Mouse (Mus musculus) gastrocnemius, postnatal 10 days (tissue): Measurements from ENCODE around the gene Crybg2. TPM values are rescaled to one million over a fixed set of nuclear protein-coding genes. Genes with fewer than 3 reads are reported as not detected.

Source experiments
- DNase-seq: peaks from one replicate; pipeline ENCODE4 v3.0.0; 2021; ENCODE audit warnings: mixed read lengths
- long read RNA-seq, 2 experiments: library from polyadenylated mRNA; stranded (forward); transcript quantifications; one replicate each; pipeline ENCODE4 v2.0.0; 2021
- total RNA-seq, 2 experiments: library from RNA; stranded (reverse); gene quantifications; 2 replicates each; pipeline ENCODE4 v1.2.3; 2021

Gene Crybg2
- total RNA-seq, result not detected
- long read RNA-seq, experiment 1, result 0 reads
- long read RNA-seq, experiment 2, result 0 reads

DNA sequence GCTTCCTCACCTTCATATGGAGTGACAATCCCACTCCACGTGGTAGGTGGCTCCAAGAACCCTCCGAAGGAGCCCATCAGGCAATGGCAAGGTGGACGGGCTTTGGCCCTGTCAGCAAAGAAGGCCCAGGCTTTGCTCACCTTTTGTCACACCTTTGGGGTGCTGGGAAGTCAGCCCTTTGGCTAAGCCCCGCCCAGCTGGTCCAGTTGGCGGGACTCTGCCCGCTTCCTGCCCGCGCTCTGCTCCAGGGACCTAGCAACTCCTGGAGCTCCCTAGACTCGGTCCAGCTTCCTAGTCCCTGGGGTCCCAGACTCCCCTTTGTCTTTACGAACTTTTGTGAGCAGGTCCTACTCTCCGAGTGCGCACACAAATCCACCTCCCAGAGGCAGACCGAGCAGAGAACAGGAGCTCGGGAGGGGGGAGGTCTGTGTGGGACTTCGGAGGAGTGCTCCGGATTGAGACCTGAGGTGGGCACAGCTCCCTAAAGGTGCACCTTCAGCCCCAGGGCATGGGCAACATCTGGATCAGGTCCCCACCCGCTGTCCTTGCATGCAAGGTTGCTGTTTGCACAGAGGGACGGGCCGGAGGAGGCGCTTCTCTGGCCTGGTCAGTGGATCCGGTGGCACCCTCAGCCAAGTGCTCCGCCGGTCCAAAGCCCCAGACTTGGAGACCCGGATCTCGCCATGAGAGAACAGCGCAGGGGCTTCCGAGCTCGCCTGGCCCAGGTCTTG, at the start of gene Crybg2:
TSS of gene Crybg2 (plus strand) at position 681 of the 731 bp plus-strand sequence.
- no peak for DNase-seq

DNA sequence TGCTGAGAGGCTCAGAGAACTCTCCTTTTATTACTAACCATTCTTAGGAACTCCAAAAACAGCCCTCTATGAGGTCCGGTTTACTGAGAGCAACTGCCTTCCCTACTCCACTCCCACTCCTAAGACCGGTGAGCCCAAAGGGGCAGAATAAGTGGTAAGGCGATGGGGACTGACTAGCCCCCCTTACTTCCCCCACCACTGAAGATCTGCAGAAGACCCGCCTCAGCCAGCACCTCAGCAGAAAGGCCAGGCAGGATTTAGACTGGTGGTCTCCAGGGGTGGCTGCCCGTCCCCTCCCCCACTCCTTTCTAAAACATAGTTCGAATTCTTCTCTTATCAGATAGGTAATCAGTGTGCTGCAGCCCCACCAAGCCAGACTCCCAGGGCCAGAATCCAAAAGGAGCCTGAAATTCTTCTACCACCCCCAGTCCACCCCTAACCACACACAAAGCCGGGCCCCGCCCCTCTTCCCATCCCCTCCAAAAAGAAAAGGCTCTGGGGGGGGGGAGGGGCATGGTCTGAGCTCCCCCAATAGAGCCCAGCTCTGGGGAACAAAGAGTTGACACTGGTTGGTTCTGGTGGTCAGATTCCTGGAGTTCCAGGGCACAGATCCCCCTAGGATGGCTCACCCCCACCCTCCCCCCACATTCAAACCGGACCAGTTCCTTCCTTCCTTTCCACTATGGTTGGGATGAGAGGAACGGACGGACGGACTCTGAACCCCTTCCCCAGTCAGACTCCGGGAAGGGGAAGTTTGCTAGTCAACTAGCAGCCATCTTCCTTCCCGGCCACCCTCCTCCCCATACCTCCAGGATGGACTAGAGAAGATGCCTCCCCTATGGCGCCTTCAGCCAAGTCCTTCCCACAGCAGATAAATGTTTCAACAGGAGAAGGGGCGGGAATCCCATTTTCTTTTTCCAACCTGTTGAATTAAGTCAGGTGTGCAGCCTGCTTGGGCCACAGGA, 48.9 kb upstream of the Crybg2 start:
- no peak for DNase-seq

DNA sequence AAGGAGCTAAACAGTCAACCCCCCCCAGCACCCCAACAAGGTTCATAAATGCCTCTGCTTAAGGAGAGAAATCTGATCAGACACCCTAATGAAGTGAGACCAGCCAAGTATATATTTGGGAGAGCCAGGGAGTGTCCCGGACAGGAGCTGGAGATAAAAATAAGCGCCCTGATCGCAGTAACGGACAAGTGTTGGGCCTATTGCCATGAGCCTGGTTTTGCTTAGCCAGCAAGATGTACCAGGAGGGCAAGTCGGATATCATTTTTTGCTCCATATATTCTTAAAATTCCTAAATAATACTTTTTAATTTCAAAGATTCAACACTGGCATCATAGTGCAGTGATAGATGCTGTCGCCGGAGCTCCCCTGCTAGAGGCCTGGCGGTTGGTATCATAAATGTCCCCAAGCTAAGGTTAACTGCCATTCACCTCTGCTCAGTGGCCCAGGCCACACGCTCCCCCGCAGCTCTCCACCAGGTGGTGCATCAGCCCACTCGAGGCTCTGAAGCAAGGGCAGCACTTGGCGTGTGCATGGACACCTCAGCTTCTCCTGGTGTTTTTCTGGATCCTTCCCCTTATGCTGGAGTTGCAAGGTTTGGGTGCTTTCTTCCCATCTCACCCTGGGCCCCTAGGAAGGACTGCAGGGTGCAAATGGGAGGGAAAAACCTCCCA, 47.6 kb upstream of the Crybg2 start:
- DNase-seq, result peak; percentile 32

DNA sequence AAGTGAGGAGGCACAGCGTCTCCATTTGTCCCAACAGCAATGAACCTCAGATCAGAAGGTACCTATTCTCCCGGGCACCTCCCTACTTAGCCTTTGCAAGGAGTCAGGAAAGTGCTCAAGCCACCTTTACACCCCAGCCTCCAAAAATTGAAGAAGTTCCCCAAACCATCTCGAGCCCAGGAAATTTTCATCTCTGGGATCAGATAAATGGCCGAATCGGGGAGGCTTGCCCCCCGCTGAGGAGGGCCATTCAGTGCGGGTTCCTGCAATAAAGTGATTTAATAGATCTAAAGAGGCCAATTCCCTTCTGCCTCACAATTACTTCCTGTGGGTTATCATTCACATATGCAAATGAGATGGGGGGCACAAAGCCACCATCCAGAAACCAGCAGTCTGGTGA, 44.4 kb upstream of the Crybg2 start:
- no peak for DNase-seq

DNA sequence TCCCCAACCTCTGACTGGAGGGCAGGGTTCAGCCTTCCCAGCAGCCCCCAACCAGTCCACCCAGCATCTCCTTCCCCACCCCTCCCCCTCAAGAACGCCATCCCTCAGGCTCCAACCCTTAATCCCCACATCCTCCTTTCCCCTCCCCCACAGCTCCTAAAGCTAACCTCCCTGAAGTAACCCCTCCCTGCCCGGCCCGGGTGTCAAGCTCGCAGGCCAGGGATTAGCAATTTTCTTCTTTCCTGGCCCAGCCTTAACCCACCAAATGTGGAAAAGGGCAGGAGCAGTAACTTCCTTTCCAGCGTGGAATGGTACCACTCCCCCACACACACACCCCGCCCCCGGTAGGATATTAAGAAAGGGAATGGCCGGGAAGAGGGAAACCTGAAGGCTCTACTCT, 43.8 kb upstream of the Crybg2 start:
- DNase-seq, result no peak

DNA sequence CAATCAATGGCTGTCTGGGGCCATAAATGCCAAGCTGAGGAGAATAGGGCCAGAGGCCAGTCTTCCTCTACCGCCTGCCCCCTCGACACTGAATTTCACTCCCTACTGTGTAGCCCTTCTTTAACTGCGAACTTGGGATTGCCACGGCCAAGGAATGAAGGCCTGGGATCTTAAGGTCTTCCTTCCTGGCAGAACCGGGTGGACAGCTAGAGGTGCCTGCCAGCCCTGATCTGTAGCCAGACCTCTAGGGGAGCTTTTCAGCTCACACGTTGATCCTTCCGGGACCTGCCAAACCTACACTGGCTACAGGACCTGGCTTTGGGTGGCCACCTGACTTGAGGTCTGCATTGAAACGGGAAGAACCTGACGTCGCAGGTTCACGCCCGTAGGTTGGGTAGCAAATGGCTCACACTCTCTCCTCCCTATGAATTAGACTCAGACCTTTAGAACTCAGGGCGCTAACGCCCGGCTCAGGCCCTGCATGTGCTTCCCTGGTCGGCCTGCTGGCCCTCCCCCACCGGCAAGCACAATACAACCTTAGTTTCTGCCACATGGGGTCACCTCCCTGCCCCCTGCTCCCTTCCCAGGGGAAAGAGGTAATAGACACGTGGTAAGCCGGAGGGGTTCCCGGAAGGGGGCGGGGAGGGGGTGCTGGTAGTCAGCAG, 43.3 kb upstream of the Crybg2 start:
- no peak for DNase-seq

DNA sequence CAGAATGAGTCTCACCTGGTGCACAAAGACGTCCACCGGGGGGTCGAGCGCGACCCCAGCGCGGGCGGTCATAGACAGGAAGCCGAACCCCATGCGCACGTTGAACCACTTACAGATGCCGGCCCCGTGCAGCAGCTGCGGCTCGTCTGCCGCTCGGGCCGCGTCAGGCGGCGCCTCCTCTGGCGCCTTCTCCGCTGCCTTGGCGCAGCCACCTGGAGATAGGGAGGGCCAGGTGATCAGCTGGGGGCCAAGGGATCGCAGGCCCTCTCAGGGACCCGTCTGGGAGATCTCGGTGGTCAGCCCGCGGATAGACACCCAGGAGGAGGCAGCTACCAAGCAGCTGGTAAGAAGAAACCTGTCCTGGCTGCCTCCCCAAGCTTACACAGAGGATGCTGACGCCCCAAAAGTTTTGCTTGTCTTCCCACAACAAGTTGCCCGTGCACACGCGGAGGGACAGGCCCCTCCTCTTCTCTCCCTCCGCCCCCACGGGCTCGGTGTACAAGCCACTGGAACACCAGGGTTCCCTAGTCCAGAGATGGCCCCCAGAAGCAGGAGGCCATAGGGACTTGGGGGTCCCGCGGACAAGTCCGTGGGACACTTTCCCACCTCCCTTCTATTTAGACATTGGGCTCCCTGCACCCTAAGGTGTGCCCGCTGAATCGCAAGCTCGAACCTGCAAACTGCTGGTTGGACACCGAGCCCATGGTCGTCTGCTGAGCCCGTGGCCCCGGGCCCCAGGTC, 42.4 kb upstream of the Crybg2 start:
- DNase-seq, result no peak

DNA sequence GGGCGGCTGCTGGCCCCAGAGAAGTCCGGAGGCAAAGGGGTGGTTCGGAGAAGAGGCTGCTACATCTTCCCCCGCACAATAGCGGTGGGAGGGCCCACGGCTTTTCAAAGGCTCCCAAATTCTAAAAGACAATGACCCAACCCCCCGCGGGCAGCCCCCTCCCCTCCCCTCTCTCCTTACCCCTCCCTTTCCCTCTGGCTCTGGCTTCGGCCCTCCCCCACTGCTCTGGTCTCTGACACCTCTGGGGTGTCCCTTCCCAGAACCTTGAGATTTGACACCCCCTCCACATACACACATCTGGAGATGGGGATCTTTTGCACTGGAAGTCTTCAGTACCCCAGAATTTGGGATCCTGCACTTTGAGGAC, 41.9 kb upstream of the Crybg2 start, which contains the start of gene Lin28a:
TSS of gene Lin28a (minus strand) at position 63 of the 367 bp plus-strand sequence.
- no peak for DNase-seq

DNA sequence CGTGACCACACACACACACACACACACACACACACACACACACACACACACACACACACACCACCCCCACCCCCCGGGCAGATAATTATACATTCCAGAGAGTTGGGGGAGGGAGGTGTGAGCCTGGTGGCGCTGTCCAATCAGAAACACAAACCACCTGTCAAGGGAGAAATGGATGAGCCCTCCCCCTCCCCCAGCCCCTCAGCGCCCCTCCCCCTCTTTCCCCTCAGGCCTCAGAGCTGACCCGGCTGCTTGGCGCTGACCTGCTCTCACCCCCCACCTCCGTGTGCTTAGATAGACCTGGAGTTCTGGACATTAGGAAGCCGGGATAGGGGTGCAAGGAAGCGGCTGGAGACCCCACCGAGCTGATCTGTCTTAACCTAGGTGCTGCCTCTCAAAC, 41.4 kb upstream of the Crybg2 start:
- DNase-seq, result no peak

DNA sequence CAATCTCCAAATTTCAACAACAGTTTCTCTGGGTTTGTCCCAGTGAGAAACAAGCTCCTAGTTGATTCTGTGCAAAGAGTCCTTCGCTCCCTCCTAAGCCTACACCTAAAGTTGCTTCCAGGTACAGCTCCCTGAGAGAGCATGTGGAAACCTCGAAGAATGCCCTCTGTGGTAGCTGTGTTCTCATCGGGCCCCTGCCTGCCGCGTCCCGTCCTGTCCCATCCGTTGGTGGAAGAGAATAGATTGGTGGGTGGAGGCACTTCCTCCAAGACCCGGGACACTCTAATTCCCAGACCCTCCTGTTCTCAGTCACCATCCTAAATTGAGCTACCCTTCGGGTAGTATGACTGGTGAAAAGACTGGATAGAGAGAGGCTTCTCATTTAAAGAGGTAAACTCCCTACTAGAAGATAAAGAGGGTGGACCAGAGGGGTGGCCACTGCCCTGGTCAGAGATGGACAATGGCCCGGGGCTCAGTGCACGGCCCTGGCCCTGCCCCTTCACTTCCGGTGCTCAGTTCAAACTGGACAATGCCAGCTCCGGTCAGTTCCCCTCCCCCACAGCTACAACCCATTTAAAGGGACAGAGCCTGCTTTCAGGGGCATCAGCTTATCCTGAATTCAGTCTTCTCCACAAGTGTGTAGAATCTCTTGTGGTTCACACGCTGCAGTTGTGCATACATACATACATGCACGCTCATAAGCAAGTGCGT, 40.8 kb upstream of the Crybg2 start:
- no peak for DNase-seq

DNA sequence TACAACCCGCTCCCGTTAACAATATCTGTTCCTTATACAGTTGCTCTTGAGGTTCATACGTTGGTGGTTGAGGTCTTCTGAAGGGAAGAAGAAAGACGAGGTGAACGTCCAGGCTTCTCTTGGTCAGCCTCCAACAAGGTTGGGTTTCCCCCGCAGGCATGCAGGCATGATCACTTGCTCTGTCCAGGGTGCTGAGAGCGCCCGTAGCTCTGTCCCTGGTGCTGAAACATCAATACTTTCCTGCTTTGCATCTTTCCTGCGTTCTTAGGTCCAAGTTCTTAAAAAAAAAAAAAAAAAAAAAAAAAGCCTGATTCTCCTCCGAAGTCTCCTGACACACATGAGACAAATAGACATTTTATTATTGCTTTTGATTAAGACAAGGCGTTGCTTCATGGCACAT, 40.0 kb upstream of the Crybg2 start:
- DNase-seq, result peak; percentile 71

DNA sequence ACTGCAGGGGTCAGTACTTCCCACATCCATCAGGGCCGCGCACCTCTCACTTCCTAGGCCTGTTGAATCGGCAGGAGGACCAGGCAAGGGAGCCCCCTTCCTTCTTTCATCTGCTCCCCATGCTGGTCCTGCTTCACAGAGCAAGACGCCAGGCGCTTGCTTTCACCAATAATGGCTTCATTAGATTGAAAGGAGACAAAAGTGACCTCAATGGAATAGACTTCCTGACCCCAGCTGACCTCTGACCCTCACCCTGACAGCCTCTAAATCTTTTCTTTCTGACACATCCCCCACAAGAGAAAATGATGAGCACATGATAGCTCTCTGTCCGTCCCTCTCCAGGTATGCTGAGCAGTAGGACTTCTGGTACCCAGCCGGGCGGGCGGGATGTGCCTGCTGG, 34.8 kb upstream of the Crybg2 start:
- DNase-seq, result no peak

DNA sequence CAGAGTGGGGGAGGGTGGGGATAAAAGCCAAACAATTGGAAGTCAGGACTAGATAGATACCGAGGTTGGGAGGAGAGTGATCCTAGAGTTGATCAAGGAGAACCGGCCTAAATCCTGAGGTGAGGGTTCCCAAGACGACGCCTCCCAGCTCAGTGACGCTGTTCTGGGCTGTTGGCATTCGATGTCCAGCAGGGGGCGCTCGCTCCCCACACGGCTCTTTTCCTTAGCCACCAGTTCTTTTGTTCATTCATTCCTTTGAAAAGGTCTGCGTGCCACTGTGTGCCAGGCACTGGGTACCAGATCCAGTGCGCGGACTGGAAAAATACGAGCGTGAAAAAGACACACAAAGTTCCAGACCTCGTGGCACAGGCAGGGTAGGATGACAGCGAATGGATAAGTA, 24.7 kb upstream of the Crybg2 start:
- DNase-seq, result peak; percentile 84

DNA sequence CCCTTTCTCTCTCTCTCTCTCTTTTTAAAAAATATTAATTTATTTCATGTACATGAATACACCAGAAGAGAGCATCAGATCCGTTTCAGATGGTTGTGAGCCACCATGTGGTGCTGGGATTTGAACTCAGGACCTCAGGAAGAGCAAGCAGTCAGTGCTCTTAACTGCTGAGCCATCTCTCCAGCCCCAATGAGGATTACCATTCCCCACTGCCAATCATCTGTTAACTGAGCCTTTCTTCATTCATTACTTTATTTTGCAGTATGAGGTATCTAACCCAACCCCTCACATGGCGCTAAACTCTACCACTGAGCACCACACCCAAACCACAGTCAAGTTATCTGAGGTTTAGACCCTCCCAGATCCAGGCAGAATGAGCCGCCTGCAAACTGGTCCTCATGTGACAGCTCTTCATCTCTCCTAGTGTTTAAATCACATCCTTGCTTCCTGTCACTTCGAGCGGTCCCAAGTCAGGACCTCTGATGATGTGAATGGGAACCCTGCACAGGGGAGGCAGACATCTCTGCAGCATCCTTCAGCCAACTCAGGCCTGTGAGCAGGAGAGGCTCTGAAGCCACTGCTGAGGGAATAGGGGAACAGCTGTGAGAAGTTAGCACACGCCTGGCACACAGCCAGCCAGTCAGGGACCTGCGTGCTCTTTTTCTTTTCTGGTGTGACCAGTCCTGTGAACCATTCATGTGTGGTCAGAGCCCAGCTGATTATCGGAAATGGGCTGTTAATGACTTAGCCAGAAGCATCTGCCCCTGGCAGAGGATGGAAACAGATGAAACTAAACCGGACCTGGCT, 19.1 kb upstream of the Crybg2 start:
- DNase-seq, result peak; percentile 56

DNA sequence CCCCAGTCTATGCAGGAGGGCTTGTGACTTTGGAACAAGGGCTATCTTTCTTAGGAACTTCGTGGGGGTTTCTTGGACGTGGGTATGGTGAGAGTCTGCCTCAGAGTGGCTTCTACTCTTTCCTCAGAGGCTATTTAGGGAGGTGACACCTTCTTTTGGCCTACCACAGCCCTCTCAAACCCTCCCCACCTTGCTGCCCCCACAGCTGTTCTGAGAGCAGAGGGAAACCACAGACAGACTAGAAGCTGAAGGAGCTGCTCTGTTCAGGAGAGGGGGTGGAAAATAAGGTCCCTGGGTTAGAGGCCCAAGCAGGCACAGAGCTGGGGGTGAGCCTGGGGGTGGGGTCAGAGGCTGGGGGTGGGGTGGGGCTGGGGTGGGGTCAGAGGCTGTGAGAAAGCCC, 17.6 kb upstream of the Crybg2 start:
- no peak for DNase-seq

DNA sequence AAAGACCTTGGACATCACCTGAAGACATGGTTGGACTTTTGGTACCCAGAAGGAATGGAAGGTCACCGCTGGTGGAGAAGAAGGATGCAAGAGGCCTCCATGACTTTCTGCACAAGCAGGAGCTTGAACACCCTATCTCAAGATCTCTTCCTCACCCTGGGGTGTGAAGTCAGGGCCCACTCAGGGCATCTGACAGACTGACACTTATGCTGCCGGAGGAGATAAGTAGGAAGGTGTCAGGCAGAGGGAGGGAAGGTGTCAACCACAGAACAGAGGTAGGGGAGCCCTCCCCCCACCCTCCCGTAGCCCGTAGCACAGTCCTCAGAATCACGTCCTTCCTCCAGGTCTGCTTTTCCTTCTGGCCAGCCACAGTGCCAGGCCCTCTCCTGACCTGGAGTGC, 13.0 kb upstream of the Crybg2 start:
- no peak for DNase-seq

DNA sequence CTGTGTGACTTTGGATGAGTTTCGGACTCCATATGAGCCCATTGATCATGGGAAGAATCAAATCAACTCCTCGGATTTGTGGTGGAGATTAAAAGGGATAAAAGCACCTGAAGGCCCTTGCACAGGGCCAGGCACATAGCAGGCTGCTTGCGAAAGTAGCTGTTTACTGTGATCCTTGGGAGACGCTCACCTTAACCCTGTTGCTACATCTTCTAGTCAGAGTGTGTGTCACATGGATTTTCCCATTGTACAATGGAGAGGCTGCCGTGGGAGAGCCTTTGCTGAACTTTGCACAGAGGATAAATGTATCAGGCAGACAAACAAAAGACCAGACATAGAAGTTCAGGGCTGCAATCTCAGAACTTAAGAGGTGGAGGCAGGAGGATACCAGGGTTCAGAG, 8.7 kb upstream of the Crybg2 start:
- no peak for DNase-seq

DNA sequence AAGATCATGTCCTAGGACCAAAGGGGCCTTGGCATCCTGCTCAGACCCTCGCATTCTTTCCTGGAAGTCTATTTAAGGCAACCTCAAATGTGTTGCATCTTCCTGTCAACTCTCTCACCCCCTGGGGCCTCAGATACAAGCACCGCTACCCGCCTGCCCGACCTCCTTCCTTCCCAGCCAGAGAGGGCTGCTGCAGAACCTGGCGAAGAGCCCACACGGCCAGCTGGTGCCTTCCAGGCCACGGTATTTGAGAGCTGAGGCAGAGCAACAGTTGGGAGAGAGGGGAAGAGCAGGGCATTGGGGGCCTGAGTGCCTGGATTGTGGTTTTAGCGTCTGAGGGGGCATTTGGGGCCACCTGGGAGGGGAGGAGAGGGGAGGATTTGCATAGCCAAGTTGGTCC, 8.1 kb upstream of the Crybg2 start:
- peak; percentile 69 for DNase-seq

DNA sequence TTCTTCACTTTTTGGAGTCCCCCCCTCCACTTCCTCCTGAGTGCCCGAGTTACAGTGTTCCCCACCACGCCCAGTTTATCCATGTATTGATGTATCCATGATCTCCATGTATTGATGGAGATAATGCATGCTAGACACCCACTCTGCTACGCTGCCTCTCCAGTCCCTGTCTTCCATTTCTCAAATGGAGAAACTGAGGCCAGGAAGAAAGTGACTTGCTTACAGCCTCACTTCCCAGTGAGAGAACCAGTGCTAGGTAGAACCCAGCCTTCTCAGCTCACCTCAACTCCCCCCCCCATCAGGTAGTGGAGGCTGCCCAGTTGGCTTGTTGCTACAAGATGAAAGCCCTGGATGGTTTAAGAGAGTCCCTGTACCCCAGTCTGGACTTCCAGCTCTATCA, 7.1 kb upstream of the Crybg2 start, which contains the start of gene Zfp683:
TSS of gene Zfp683 (plus strand) at position 301 of the 400 bp plus-strand sequence.
- DNase-seq, result no peak
